Mouse (Mus musculus) forebrain, embryonic 16.5 days (tissue): ENCODE measurements around the gene Tom1. TPM values are rescaled to one million over a fixed set of nuclear protein-coding genes. Genes with fewer than 3 reads are reported as not detected.

Experiments
- ATAC-seq: fragments of 200-750 bp; cut with Nextera tagmentation; 2 replicates; pipeline ENCODE4 v1.8.0; 2017; ENCODE audit warnings: mild to moderate bottlenecking, moderate library complexity
- H3K27ac ChIP-seq: fragments of 300-500 bp; sonication (generic); 2 replicates; pipeline ENCODE4 v1.5.1; 2014; ENCODE audit warnings: low read length, control low read depth
- H3K27me3 ChIP-seq: fragments of 300-500 bp; sonication (generic); replicated peaks from 2 replicates; pipeline ENCODE4 v1.6.1; 2014; ENCODE audit warnings: low read length; ENCODE audit not compliant: control insufficient read depth, insufficient read depth
- H3K36me3 ChIP-seq: fragments of 300-500 bp; sonication (generic); 2 replicates; pipeline ENCODE4 v1.6.1; 2014; ENCODE audit not compliant: control insufficient read depth, insufficient read depth
- H3K4me1 ChIP-seq: fragments of 300-500 bp; sonication (generic); replicated peaks from 2 replicates; pipeline ENCODE4 v1.6.1; 2014; ENCODE audit warnings: low read length; ENCODE audit not compliant: control insufficient read depth, insufficient read depth
- H3K4me2 ChIP-seq: fragments of 300-500 bp; sonication (generic); 2 replicates; pipeline ENCODE4 v1.6.1; 2014; ENCODE audit warnings: mild to moderate bottlenecking, low read length, control low read depth
- H3K4me3 ChIP-seq: fragments of 300-500 bp; sonication (generic); replicated peaks from 2 replicates; pipeline ENCODE4 v1.5.1; 2014; ENCODE audit warnings: mild to moderate bottlenecking, low read length, control low read depth
- H3K9ac ChIP-seq: fragments of 300-500 bp; sonication (generic); replicated peaks from 2 replicates; pipeline ENCODE4 v1.6.1; 2014; ENCODE audit warnings: low read depth, low read length, control low read depth
- H3K9me3 ChIP-seq: fragments of 300-500 bp; sonication (generic); 2 replicates; pipeline ENCODE4 v1.6.1; 2016; ENCODE audit warnings: low read length; ENCODE audit not compliant: control insufficient read depth
- WGBS: fragments of 180-500 bp; shearing (Covaris S2); extraction: QIAGEN DNeasy Blood & Tissue Kit; methylation state at CpG from one replicate; pipeline ENCODE4 v1.1.7; 2014; 5-methylcytosine and 5-hydroxymethylcytosine counted together
- polyA plus RNA-seq: library from polyadenylated mRNA; unstranded; fragments of >200 nt; fragmentation: Nextera tagmentation; extraction: Ambion mirVana; gene quantifications from 2 replicates; pipeline ENCODE4 v1.2.1, GENCODE M21; 2015

The Tom1 gene
- polyA plus RNA-seq, 1 experiment from 2014 or later, result 17.4 TPM

- no peak overlapping the region for H3K4me2 ChIP-seq
- H3K36me3 ChIP-seq, result no peaks in the 10 kb centered on the region
- no peaks in the 10 kb centered on the region for H3K9me3 ChIP-seq
- H3K27me3 ChIP-seq, result no peaks in the 10 kb centered on the region
- no peak overlapping the region for H3K9ac ChIP-seq
- no peak overlapping the region for H3K27ac ChIP-seq
- ATAC-seq, result no peak
- WGBS, result 90% methylated on average over 2 of the region's 2 CpGs
- H3K4me1 ChIP-seq, result no peaks in the 10 kb centered on the region
- H3K4me3 ChIP-seq, result no peak overlapping the region
Observed at GRCm38 (mm10) chr8:75060815-75061214, 27.3 kb downstream of the Tom1 start.

- Histone ChIP-seq H3K4me2 (no peak overlapping the region), H3K4me3 (no peak overlapping the region), H3K9ac (no peak overlapping the region), H3K27me3 (no peaks in the 10 kb centered on the region), H3K9me3 (no peaks in the 10 kb centered on the region), H3K27ac (no peak overlapping the region), H3K36me3 (no peaks in the 10 kb centered on the region), H3K4me1 (no peaks in the 10 kb centered on the region)
- 91% methylated on average over 3 of the region's 3 CpGs for WGBS
- ATAC-seq, result no peak
Observed at GRCm38 (mm10) chr8:75063290-75063689, 29.8 kb downstream of the Tom1 start.

GRCm38 (mm10) chr8:75064790-75065189, 31.3 kb downstream of the Tom1 start:
- no peak for ATAC-seq
- Histone ChIP-seq H3K36me3 (no peaks in the 10 kb centered on the region), H3K4me3 (no peak overlapping the region), H3K27me3 (no peaks in the 10 kb centered on the region), H3K4me2 (no peak overlapping the region), H3K9me3 (no peaks in the 10 kb centered on the region), H3K4me1 (no peaks in the 10 kb centered on the region), H3K9ac (no peak overlapping the region), H3K27ac (no peak overlapping the region)
- WGBS, result 80% methylated on average over 3 of the region's 3 CpGs

GRCm38 (mm10) chr8:75067287-75067686, 33.8 kb downstream of the Tom1 start:
- no peak for ATAC-seq
- no peaks in the 10 kb centered on the region for H3K4me1 ChIP-seq
- 87% methylated on average over 6 of the region's 6 CpGs for WGBS

GRCm38 (mm10) chr8:75070297-75070696, 36.8 kb downstream of the Tom1 start:
- Histone ChIP-seq H3K36me3 (no peaks in the 10 kb centered on the region), H3K4me1 (no peaks in the 10 kb centered on the region), H3K27ac (no peak overlapping the region), H3K9me3 (no peaks in the 10 kb centered on the region), H3K4me2 (no peak overlapping the region), H3K9ac (no peak overlapping the region), H3K27me3 (no peaks in the 10 kb centered on the region), H3K4me3 (no peak overlapping the region)
- no peak; the same call in 1 of the 2 replicates for ATAC-seq
- WGBS, result 82% methylated on average over 1 of the region's 1 CpGs

More at GRCm38 (mm10) chr8:75067287-75067686, 33.8 kb downstream of the Tom1 start:
- Histone ChIP-seq H3K4me2 (no peak overlapping the region), H3K36me3 (no peaks in the 10 kb centered on the region), H3K9me3 (no peaks in the 10 kb centered on the region), H3K27ac (no peak overlapping the region), H3K4me3 (no peak overlapping the region), H3K9ac (no peak overlapping the region), H3K27me3 (no peaks in the 10 kb centered on the region)

GRCm38 (mm10) chr8:75071627-75072346, 38.3 kb downstream of the Tom1 start:
- Histone ChIP-seq H3K4me2 (no peak overlapping the region), H3K27ac (no peak overlapping the region), H3K36me3 (no peaks in the 10 kb centered on the region), H3K9me3 (no peaks in the 10 kb centered on the region), H3K9ac (no peak overlapping the region), H3K4me3 (no peak overlapping the region), H3K27me3 (no peaks in the 10 kb centered on the region), H3K4me1 (no peaks in the 10 kb centered on the region)
- WGBS, result 20% methylated on average over 4 of the region's 4 CpGs
- peak; percentile 87 for ATAC-seq

GRCm38 (mm10) chr8:75074876-75075275, 41.4 kb downstream of the Tom1 start:
- Histone ChIP-seq H3K4me1 (no peaks in the 10 kb centered on the region), H3K36me3 (no peaks in the 10 kb centered on the region), H3K9ac (no peak overlapping the region), H3K27ac (no peak overlapping the region), H3K4me2 (no peak overlapping the region), H3K27me3 (no peaks in the 10 kb centered on the region), H3K4me3 (no peak overlapping the region), H3K9me3 (no peaks in the 10 kb centered on the region)
- no peak for ATAC-seq
- WGBS, result 84% methylated on average over 1 of the region's 1 CpGs

- Histone ChIP-seq H3K4me1 (no peaks in the 10 kb centered on the region), H3K4me2 (no peak overlapping the region), H3K36me3 (no peaks in the 10 kb centered on the region), H3K9me3 (no peaks in the 10 kb centered on the region), H3K27me3 (no peaks in the 10 kb centered on the region), H3K4me3 (no peak overlapping the region), H3K27ac (no peak overlapping the region), H3K9ac (no peak overlapping the region)
- 88% methylated on average over 1 of the region's 1 CpGs for WGBS
- no peak for ATAC-seq
Observed at GRCm38 (mm10) chr8:75078215-75078614, 44.7 kb downstream of the Tom1 start.

- Histone ChIP-seq H3K36me3 (no peaks in the 10 kb centered on the region), H3K9ac (no peak overlapping the region), H3K4me3 (no peak overlapping the region), H3K27me3 (no peaks in the 10 kb centered on the region), H3K4me2 (no peak overlapping the region), H3K4me1 (peaks cover 3% of the 10 kb centered on the region), H3K9me3 (no peaks in the 10 kb centered on the region), H3K27ac (no peak overlapping the region)
- ATAC-seq, result no peak
- WGBS, result 97% methylated on average over 9 of the region's 9 CpGs
Observed at GRCm38 (mm10) chr8:75078851-75079250, 45.3 kb downstream of the Tom1 start.
